Mouse (Mus musculus) heart, adult 11 months (tissue): ENCODE results near the gene Vmn1r4.

Experiments used
- DNase-seq: peaks from one replicate; pipeline ENCODE4 v3.0.0; 2022

The Vmn1r4 gene

DNA sequence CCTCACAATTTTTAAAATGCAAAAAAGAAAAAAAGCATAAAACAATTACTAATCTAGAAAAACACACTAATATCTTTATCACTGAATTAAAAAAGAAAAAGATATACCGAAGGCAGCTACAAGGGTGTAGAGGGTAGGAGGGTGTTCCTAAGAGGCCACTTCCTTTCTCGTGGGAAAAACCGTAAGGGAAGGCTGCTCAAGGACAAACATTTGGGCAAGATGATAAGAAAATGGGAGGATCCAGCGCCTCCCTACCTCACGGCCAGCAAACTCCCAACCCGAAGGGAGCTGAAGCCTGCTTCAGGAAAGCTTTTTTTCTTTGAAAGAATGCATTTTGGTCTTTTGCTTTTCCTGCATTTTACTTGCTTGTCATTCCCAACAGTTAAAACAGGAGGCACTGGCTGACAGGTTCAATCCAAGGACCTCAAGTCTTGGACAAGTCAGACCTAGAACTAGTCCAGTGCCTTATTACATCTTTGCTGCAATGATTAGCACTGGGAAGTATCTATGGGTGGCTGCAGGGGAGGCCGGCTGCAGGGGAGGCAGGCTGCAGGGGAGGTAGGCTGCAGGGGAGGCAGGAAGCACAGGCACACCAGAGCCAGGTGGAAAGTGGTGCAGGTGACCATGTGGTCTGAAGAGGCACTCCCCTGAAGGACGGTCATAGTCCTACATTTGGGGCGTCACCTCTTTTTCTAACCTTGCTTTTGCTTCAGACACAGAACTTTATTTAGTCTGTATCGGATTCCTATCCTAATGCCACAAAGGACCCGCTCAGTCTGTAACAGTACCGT is 6.0 kb upstream of the Vmn1r4 start:
- peak; percentile 89 for DNase-seq

DNA sequence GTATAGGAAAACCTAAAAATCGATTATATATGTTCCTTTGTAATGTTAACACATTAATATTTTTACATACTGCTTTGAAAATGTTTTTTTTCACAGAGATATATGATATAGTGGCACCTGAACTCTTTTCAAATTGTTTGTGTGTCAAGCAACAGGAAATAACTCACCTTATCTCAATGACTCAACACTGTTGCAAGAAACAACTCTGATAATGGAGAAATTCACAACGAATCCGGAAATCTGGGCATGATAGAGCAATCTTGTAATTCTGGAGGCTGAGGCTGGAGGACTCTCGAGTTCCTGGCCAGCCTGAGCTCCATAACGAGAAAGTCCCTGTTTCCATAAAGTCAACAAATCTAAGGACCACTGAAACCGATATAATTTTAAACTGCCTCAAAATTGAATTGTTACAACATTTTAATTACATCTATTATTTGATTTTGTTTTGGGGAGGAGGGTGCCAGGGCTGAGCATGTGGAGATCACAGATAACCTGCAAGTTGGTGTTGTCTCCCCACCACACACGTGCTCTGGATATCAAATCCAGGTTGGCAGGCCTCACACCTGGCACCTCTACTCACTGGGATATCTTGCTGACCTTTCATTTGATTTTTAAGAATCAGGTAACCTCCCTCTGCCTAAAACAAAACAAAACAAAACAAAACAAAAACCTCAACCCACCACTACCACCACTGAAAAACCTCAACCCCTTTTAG is 4.3 kb upstream of the Vmn1r4 start:
- DNase-seq = no peak

- no peak for DNase-seq
Measured at GRCm38 (mm10) chr6:56920222-56921092, 3.4 kb upstream of the Vmn1r4 start.

- DNase-seq = no peak
Measured at GRCm38 (mm10) chr6:56923331-56923725, 487 bp upstream of the Vmn1r4 start.

DNA sequence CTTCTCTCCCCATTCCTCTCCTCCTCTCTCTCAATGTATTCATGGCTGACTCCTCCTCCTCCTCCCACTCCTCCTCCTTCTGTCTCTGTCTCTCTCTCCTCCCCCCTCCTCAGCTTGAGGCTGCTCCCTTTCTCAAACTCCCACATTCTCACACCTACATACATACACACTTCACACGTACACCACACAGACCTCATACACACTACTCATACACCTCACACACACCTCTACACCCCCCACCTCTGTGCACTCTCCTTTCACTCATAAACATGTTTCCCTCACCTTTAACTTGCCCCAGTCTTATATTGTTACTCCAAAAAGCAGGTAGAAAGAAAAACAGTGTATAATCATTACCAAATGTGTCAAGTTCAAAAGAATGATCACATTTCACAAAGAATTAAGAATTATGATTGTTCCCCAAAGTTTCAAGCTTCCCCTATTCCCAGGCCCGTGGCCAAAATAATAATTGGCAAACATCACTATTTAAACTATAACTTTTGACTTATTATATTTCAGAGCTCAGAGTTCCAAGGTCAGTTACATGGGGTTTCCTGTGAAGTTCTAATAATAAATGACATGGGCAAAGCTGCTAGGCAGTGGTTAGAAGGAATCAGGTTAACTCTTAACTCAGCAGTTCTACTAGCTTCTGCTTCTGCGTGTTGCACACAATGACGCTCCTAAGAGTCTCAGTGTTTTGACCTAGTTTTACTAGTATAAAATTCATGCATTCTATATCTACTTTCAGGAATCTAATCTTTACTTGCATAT is 8.0 kb downstream of the Vmn1r4 start:
- DNase-seq = no peak

DNA sequence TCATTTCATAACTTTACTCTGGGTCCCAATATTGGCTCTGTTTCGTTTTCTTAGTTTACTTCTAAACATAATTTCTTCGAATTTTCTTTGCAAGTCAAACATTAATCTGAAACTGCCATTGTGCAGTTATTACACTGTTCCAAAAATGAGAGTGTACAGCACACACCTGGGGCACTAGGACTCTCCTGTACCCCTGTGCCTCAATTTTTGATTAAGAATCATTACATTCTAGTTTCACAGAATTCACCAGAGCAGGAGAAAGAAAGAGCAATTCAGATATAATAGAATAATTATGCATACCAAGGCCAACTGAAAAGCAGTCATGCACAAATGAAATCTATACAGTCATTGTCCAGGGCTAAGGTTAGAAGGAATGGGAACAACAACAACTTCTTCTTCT is 8.6 kb downstream of the Vmn1r4 start:
- no peak for DNase-seq

- no peak for DNase-seq
Measured at GRCm38 (mm10) chr6:56934366-56934765, 10.6 kb downstream of the Vmn1r4 start.

GRCm38 (mm10) chr6:56956436-56956835 is 32.6 kb downstream of the Vmn1r4 start:
- peak; percentile 37 for DNase-seq

- no peak for DNase-seq
Measured at GRCm38 (mm10) chr6:56969973-56970372, 46.2 kb downstream of the Vmn1r4 start, which contains the start of gene Vmn1r5. Vmn1r5 (plus strand) TSS chr6:56970273.

- DNase-seq = no peak
Measured at GRCm38 (mm10) chr6:56996943-56997342, 73.1 kb downstream of the Vmn1r4 start, which contains the start of gene Vmn1r6. Vmn1r6 (plus strand) TSS chr6:56997243.
